Mouse (Mus musculus) heart, postnatal 0 days (tissue): Measurements from ENCODE around the gene Frmpd2. TPM values are rescaled to one million over a fixed set of nuclear protein-coding genes. Genes with fewer than 3 reads are reported as not detected.

Experiments
- ATAC-seq: fragments of 200-750 bp; cut with Nextera tagmentation; 2 replicates; pipeline ENCODE4 v1.8.0; 2017; ENCODE audit warnings: low read depth, moderate number of reproducible peaks, moderate library complexity; ENCODE audit not compliant: insufficient read depth
- DNase-seq: peaks from one replicate; pipeline ENCODE4 v3.0.0-alpha.2; 2016; ENCODE audit warnings: low spot score
- H3K27ac ChIP-seq: fragments of 300-500 bp; sonication (generic); 2 replicates; pipeline ENCODE4 v1.5.1; 2014; ENCODE audit warnings: low read depth, mild to moderate bottlenecking
- H3K27me3 ChIP-seq: fragments of 300-500 bp; sonication (generic); 2 replicates; pipeline ENCODE4 v1.6.1; 2014; ENCODE audit warnings: low read length, mixed read lengths; ENCODE audit not compliant: control insufficient read depth, insufficient read depth
- H3K36me3 ChIP-seq: fragments of 300-500 bp; sonication (generic); replicated peaks from 2 replicates; pipeline ENCODE4 v1.6.1; 2014; ENCODE audit warnings: low read length, mixed read lengths; ENCODE audit not compliant: control insufficient read depth, insufficient read depth
- H3K4me1 ChIP-seq: fragments of 300-500 bp; sonication (generic); 2 replicates; pipeline ENCODE4 v1.6.1; 2014; ENCODE audit warnings: antibody characterized with exemption; ENCODE audit not compliant: control insufficient read depth, insufficient read depth
- H3K4me2 ChIP-seq: fragments of 300-500 bp; sonication (generic); 2 replicates; pipeline ENCODE4 v1.6.1; 2014; ENCODE audit warnings: low read depth, mild to moderate bottlenecking, low read length, moderate library complexity
- H3K4me3 ChIP-seq: fragments of 300-500 bp; sonication (generic); 2 replicates; pipeline ENCODE4 v1.5.1; 2014; ENCODE audit warnings: low read depth, low read length
- H3K9ac ChIP-seq: fragments of 300-500 bp; sonication (generic); replicated peaks from 2 replicates; pipeline ENCODE4 v1.6.1; 2014; ENCODE audit warnings: low read depth, low read length, mixed read lengths
- H3K9me3 ChIP-seq: fragments of 300-500 bp; sonication (generic); replicated peaks from 2 replicates; pipeline ENCODE4 v1.6.1; 2016; ENCODE audit warnings: low read length; ENCODE audit not compliant: control insufficient read depth
- CTCF ChIP-seq: IDR thresholded peaks from 2 replicates; pipeline ENCODE4 v1.5.1; 2016; ENCODE audit warnings: antibody characterized with exemption, control low read depth, low read depth
- EP300 ChIP-seq: IDR thresholded peaks from 2 replicates; pipeline ENCODE4 v1.6.1; 2016; ENCODE audit warnings: antibody characterized with exemption, low read depth
- WGBS: fragments of 180-500 bp; shearing (Covaris S2); extraction: QIAGEN DNeasy Blood & Tissue Kit; methylation state at CpG from one replicate; pipeline ENCODE4 v1.1.7; 2014; 5-methylcytosine and 5-hydroxymethylcytosine counted together
- polyA plus RNA-seq: library from polyadenylated mRNA; unstranded; fragments of >200 nt; fragmentation: Nextera tagmentation; extraction: Ambion mirVana; gene quantifications from 2 replicates; pipeline ENCODE4 v1.2.1, GENCODE M21; 2015
- total RNA-seq: library from RNA; depleted of rRNA; stranded (reverse); fragments of >200 nt; gene quantifications from 2 replicates; pipeline ENCODE4 v1.2.3, GENCODE M21; 2014; ENCODE audit warnings: low replicate concordance; rRNA removed

Gene Frmpd2
- total and polyA plus RNA-seq, 2 experiments from 2014 or later, result 0.03 TPM; not detected in 1

DNA sequence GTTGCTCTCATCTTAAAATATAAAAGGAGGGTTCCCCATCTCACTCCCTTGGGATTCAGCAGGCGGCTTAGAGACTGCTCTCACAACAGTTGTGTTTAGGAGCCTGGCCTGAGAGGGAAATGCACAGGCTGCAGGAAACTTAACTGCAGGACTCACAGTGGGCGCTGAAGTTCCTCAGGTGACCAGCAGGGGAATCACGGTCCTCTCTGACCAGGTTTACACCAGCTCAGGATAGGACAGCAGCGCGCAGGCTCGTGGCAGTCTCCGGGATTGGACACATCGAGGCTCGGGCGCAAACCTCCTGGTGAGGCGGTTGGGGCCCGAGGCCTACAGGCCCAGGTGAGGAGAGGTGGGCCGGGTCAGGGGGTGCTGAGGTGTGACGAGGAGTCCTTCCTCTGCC, 117.5 kb downstream of the Frmpd2 start, which contains the start of gene Ptpn20:
Ptpn20 (plus strand) TSS at position 257 of the 400 bp plus-strand sequence.
- ATAC-seq, result no peak
- no peak within 1 kb of the TSS for H3K9ac ChIP-seq
- 58% methylated on average over 14 of the region's 14 CpGs for WGBS
- H3K9me3 ChIP-seq, result 0 out of 2 replicates have a peak, but pooled peaks cover 4% of the 10 kb centered on the region
- H3K27ac ChIP-seq, result no peak within 1 kb of the TSS
- H3K36me3 ChIP-seq, result no peaks in the 10 kb centered on the region
- H3K4me3 ChIP-seq, result no peak within 1 kb of the TSS
- DNase-seq, result no peak
- H3K4me1 ChIP-seq, result no peaks in the 10 kb centered on the region
- no peak within 1 kb of the TSS for H3K4me2 ChIP-seq
- H3K27me3 ChIP-seq, result no peaks in the 10 kb centered on the region
- TF ChIP-seq CTCF (peak; percentile 15; the same call in 1 of the 2 replicates), EP300 (no peak)

- ATAC-seq, result no peak
These were observed 127.1 kb downstream of the Frmpd2 start for GRCm38 (mm10) chr14:33598376-33599130.

DNA sequence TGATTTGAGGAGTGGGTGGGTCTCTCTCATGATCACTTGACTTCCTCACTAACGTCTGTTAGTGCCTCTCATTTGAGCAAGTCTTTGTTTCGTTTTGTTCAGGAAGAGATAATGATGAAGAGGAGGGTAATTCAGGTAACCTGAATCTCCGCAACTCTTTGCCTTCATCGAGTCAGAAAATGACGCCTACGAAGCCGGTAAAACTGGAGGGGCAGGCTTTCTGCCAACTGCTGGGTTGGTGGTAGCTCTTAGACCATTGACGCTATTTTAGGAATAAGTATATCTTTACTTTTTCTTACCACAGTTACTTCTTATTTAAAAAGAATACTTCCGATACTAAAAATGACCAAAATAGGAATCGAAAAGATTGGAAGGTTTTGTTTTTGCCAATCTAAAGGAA, 135.9 kb downstream of the Frmpd2 start:
- no peak overlapping the region for H3K9ac ChIP-seq
- no peaks in the 10 kb centered on the region for H3K27me3 ChIP-seq
- no peaks in the 10 kb centered on the region for H3K4me1 ChIP-seq
- no peak overlapping the region for H3K4me2 ChIP-seq
- ATAC-seq, result no peak
- DNase-seq, result no peak
- H3K4me3 ChIP-seq, result no peak overlapping the region
- H3K9me3 ChIP-seq, result no peaks in the 10 kb centered on the region
- 72% methylated on average over 10 of the region's 10 CpGs for WGBS
- no peak overlapping the region for H3K27ac ChIP-seq
- TF ChIP-seq CTCF, result no peak
- TF ChIP-seq EP300, result no peak
- H3K36me3 ChIP-seq, result no peaks in the 10 kb centered on the region

More at GRCm38 (mm10) chr14:33598376-33599130, 127.1 kb downstream of the Frmpd2 start:
- Histone ChIP-seq H3K9me3 (no peaks in the 10 kb centered on the region), H3K4me3 (no peak overlapping the region), H3K4me2 (no peak overlapping the region), H3K9ac (no peak overlapping the region), H3K27me3 (no peaks in the 10 kb centered on the region), H3K27ac (no peak overlapping the region), H3K4me1 (no peaks in the 10 kb centered on the region), H3K36me3 (no peaks in the 10 kb centered on the region)
- TF ChIP-seq EP300 (no peak), CTCF (no peak)
- 88% methylated on average over 9 of the region's 9 CpGs for WGBS
- DNase-seq, result no peak

Other genes starting within 250 kb of the Frmpd2 start
- 59.7 and 88.1 TPM in 2 replicates for gene Mapk8, start 24.5 kb upstream of the Frmpd2 start, total RNA-seq
- 10.2 and 12.8 TPM in 2 replicates for gene Mapk8, start 24.5 kb upstream of the Frmpd2 start, polyA plus RNA-seq
- not detected in 2 replicates for gene Ptpn20, start 117.5 kb downstream of the Frmpd2 start, total RNA-seq
- 0.07 TPM in 1 of 2 replicates, not detected in the other for gene Ptpn20, start 117.5 kb downstream of the Frmpd2 start, polyA plus RNA-seq